Comparison of ENCODE assay signal across 9 mouse cellular contexts in genomic region chr11:101641710-101642642, GRCm38 (mm10). TPM values are rescaled to one million over a fixed set of nuclear protein-coding genes. Genes with fewer than 3 reads are reported as not detected.
DNase-seq lines count a peak whose midpoint lies in the region; ATAC-seq and TF ChIP-seq lines count a peak whose summit lies in the region.
"Not testable (repeated sequence)": the region's sequence is repeated elsewhere in the genome, so short reads cannot be mapped to it uniquely, and the experiment has no call there.
"Had no signal": no experiment of that assay in that cellular context is flagged by ENCODE, and none has a peak within 500 bp of the region (broad histone marks: within the 10 kb centered on the region; RNA-seq: fewer than 3 reads in every experiment).

No protein-coding gene starts in this region.

- not testable (repeated sequence) for TF ChIP-seq EP300 in CH12.LX (IDR thresholded peaks at IDR 0.05; ENCODE audit: low read length)

- peak; percentile 74 for ATAC-seq in heart, embryonic 14.5 days (ENCODE audit: insufficient number of reproducible peaks, insufficient read depth, low FRiP score, low read depth)
- peak; percentile 77 for ATAC-seq in liver, embryonic 11.5 days (replicated peaks; ENCODE audit: low FRiP score)
- peak; percentile 81 for ATAC-seq in midbrain, embryonic 15.5 days (replicated peaks)

- not testable (repeated sequence) for H3K36me3 ChIP-seq in CH12.LX (replicated peaks in 1 of 2; ENCODE audit: control insufficient read depth in 1 of 2, insufficient read depth in 1 of 2, low read length in 1 of 2); heart, embryonic 14.5 days (ENCODE audit: control insufficient read depth, insufficient read depth, low read length); liver, embryonic 11.5 days (ENCODE audit: control insufficient read depth, insufficient read depth, low read length); midbrain, embryonic 15.5 days (replicated peaks); splenic B cell, adult 2 months (ENCODE audit: control insufficient read depth, insufficient read depth, low read length, poor library complexity, severe bottlenecking)

- peak; percentile 93 for DNase-seq in CH12.LX (ENCODE audit: extremely low read depth)
- peak; percentile 40 for DNase-seq in c-Kit-negative CD71-positive TER-119-positive erythroid progenitor cells, embryonic 14.5 days (ENCODE audit: low read depth, low spot score)
- peak; percentile 42 for DNase-seq in kidney, adult 9 months
- peak; percentile 68 for DNase-seq in liver, embryonic 11.5 days (ENCODE audit: low spot score)
- peak; percentile 83 for DNase-seq in splenic B cell, adult 2 months (ENCODE audit: low read depth, low spot score)

- in situ Hi-C loops in CH12.LX (cut with MboI; ENCODE audit: low pct_ligation_motif_present, low pct_unique_long_range_greater_than_20kb, low sequenced_read_pairs): not testable (repeated sequence)

- not testable (repeated sequence) for TF ChIP-seq RAD21 in CH12.LX (IDR thresholded peaks at IDR 0.05; ENCODE audit: low read depth, low read length)

- TF ChIP-seq CTCF in CH12.LX (conservative IDR thresholded peaks at IDR 0.05 in 1 of 2, IDR thresholded peaks at IDR 0.05 in 1 of 2; ENCODE audit: low read depth in 2 of 2, low read length in 2 of 2); embryonic fibroblast, embryonic 13.5 days (IDR thresholded peaks at IDR 0.05; ENCODE audit: borderline replicate concordance, insufficient read depth, low read length): not testable (repeated sequence)

- H3K27ac ChIP-seq in CH12.LX (ENCODE audit: insufficient read depth, low read depth): peak overlapping the region; percentile 52; the same call in 1 of the 2 replicates
- H3K27ac ChIP-seq in embryonic fibroblast, embryonic 13.5 days (ENCODE audit: insufficient read depth, low read length): peak overlapping the region; percentile 36; the same call in 1 of the 2 replicates
- H3K27ac ChIP-seq in heart, embryonic 14.5 days (replicated peaks in 1 of 2; ENCODE audit: control insufficient read depth in 1 of 2, insufficient read depth in 1 of 2, low read depth in 2 of 2, low read length in 2 of 2): peak overlapping the region; percentile 48 to 79
- H3K27ac ChIP-seq in liver, embryonic 11.5 days (ENCODE audit: low read depth, low read length): peak overlapping the region; percentile 70; the same call in 1 of the 2 replicates
- peak overlapping the region; percentile 88 for H3K27ac ChIP-seq in midbrain, embryonic 15.5 days

- peak; percentile 85 for TF ChIP-seq POLR2A in CH12.LX (IDR thresholded peaks at IDR 0.05; ENCODE audit: low read depth, low read length)
- TF ChIP-seq POLR2A in embryonic fibroblast, embryonic 13.5 days (IDR thresholded peaks at IDR 0.05; ENCODE audit: low read depth, low read length): peak; percentile 69

- peak overlapping the region; percentile 64 for H3K9ac ChIP-seq in CH12.LX (ENCODE audit: insufficient read depth, low read depth)
- H3K9ac ChIP-seq in heart, embryonic 14.5 days (ENCODE audit: low read length): peak overlapping the region; percentile 71; the same call in 1 of the 2 replicates
- H3K9ac ChIP-seq in liver, embryonic 11.5 days (ENCODE audit: low read depth, low read length): not testable (repeated sequence)
- 0 out of 2 replicates have a peak overlapping the region, but pooled peaks have one; percentile 39 for H3K9ac ChIP-seq in midbrain, embryonic 15.5 days

- H3K79me2 ChIP-seq in CH12.LX (replicated peaks; ENCODE audit: control insufficient read depth, extremely low read depth, insufficient read depth, poor library complexity, severe bottlenecking): not testable (repeated sequence)

- not testable (repeated sequence) for H3K27me3 ChIP-seq in CH12.LX (replicated peaks); heart, embryonic 14.5 days (ENCODE audit: control insufficient read depth, insufficient read depth, low read length); liver, embryonic 11.5 days (replicated peaks; ENCODE audit: control insufficient read depth, insufficient read depth, low read length); midbrain, embryonic 15.5 days (replicated peaks); splenic B cell, adult 2 months (ENCODE audit: control insufficient read depth, insufficient read depth, low read length, poor library complexity, severe bottlenecking)

- dilution Hi-C loops in CH12.LX (cut with MboI; ENCODE audit: extremely low pct_ligation_motif_present, extremely low pct_unique_long_range_greater_than_20kb, low sequenced_read_pairs): not testable (repeated sequence)

- peaks cover 4 to 18% of the 10 kb centered on the region in 2 experiments; a peak in 3 of 4 replicates for H3K4me1 ChIP-seq in CH12.LX (ENCODE audit: control insufficient read depth in 1 of 2, insufficient read depth in 2 of 2)
- H3K4me1 ChIP-seq in embryonic fibroblast, embryonic 13.5 days (ENCODE audit: control insufficient read depth, insufficient read depth, low read length); heart, embryonic 14.5 days (ENCODE audit: control insufficient read depth in 2 of 2, insufficient read depth in 2 of 2, low read length in 2 of 2); liver, embryonic 11.5 days (replicated peaks; ENCODE audit: control insufficient read depth, insufficient read depth, low read length): not testable (repeated sequence)
- H3K4me1 ChIP-seq in midbrain, embryonic 15.5 days: peaks cover 15% of the 10 kb centered on the region

- not testable (repeated sequence) for H3K9me3 ChIP-seq in CH12.LX (replicated peaks; ENCODE audit: low read length); heart, embryonic 14.5 days (ENCODE audit: control insufficient read depth, low read length); liver, embryonic 11.5 days (ENCODE audit: control insufficient read depth, low read length); midbrain, embryonic 15.5 days

- whole genome bisulfite sequencing in heart, embryonic 14.5 days: 6% methylated on average over 13 of the region's 26 CpGs
- 6% methylated on average over 13 of the region's 26 CpGs for WGBS in liver, embryonic 11.5 days
- WGBS in midbrain, embryonic 15.5 days: 6% methylated on average over 13 of the region's 26 CpGs

- peak overlapping the region; percentile 85; the same call in 1 of the 2 replicates for H3K4me2 ChIP-seq in CH12.LX (ENCODE audit: insufficient read depth, low read depth, poor library complexity, severe bottlenecking)
- H3K4me2 ChIP-seq in heart, embryonic 14.5 days (ENCODE audit: low read length): peak overlapping the region; percentile 61; the same call in 1 of the 2 replicates
- not testable (repeated sequence) for H3K4me2 ChIP-seq in liver, embryonic 11.5 days
- peak overlapping the region; percentile 49 for H3K4me2 ChIP-seq in midbrain, embryonic 15.5 days

- H3K4me3 ChIP-seq in CH12.LX (replicated peaks in 1 of 3; ENCODE audit: low read depth in 2 of 3, low read length in 2 of 3, poor library complexity in 1 of 3); embryonic fibroblast, embryonic 13.5 days (ENCODE audit: insufficient read depth, low read length); liver, embryonic 11.5 days (ENCODE audit: low read depth, low read length): not testable (repeated sequence)
- peak overlapping the region in 1 of 2 experiments; percentile 50; a peak in 2 of 4 replicates for H3K4me3 ChIP-seq in heart, embryonic 14.5 days (ENCODE audit: control insufficient read depth in 1 of 2, insufficient read depth in 1 of 2, low read depth in 1 of 2, low read length in 2 of 2)
- peak overlapping the region; percentile 35; the same call in 1 of the 2 replicates for H3K4me3 ChIP-seq in midbrain, embryonic 15.5 days

TF ChIP-seq in CH12.LX, 34 proteins besides CTCF, POLR2A, EP300 and RAD21 (continues in another document):
- peak; percentile 48; the same call in 1 of the 2 replicates for TF ChIP-seq BHLHE40 (IDR thresholded peaks at IDR 0.05; ENCODE audit: low read depth, low read length)

RNA-seq across cellular contexts. Expression of gene Rdm1, which starts 15.0 kb away (rescaled TPM):
- total RNA-seq in CH12.LX (2012; rRNA removed) (22.2 and 28.5 TPM in 2 replicates), CH12.LX (2014; rRNA removed) (18.5 and 19.2 TPM in 2 replicates)
- 9.6 and 12.3 TPM in 2 replicates for polyA plus RNA-seq in CH12.LX (2012; ENCODE audit: insufficient read length, low read depth)
- polyA plus RNA-seq in embryonic fibroblast, embryonic 13.5 days (2011; ENCODE audit: insufficient read length, low read depth, missing spikeins): 10.8 and 18.1 TPM in 2 replicates
- polyA plus RNA-seq in heart, embryonic 14.5 days (2014; fragmentation: Nextera tagmentation; extraction: Ambion mirVana): 42.4 and 48.4 TPM in 2 replicates
- 13.8 and 15.3 TPM in 2 replicates for polyA plus RNA-seq in liver, embryonic 11.5 days (2014; fragmentation: Nextera tagmentation; extraction: Ambion mirVana)
- 11.1 and 13.2 TPM in 2 replicates for polyA plus RNA-seq in midbrain, embryonic 15.5 days (2015; fragmentation: Nextera tagmentation; extraction: Ambion mirVana)

RNA-seq across cellular contexts. Expression of gene Arl4d, which starts 23.4 kb away (rescaled TPM):
- 0.81 and 1.1 TPM in 2 replicates for total RNA-seq in CH12.LX (2012; rRNA removed)
- total RNA-seq in CH12.LX (2014; rRNA removed): 0.59 and 0.68 TPM in 2 replicates
- 1.1 and 1.2 TPM in 2 replicates for polyA plus RNA-seq in CH12.LX (2012; ENCODE audit: insufficient read length, low read depth)
- polyA plus RNA-seq in embryonic fibroblast, embryonic 13.5 days (2011; ENCODE audit: insufficient read length, low read depth, missing spikeins): 4.1 and 6.5 TPM in 2 replicates
- polyA plus RNA-seq in heart, embryonic 14.5 days (2014; fragmentation: Nextera tagmentation; extraction: Ambion mirVana): 6.2 and 6.7 TPM in 2 replicates
- polyA plus RNA-seq in liver, embryonic 11.5 days (2014; fragmentation: Nextera tagmentation; extraction: Ambion mirVana): 3.6 and 3.9 TPM in 2 replicates
- polyA plus RNA-seq in midbrain, embryonic 15.5 days (2015; fragmentation: Nextera tagmentation; extraction: Ambion mirVana): 5.0 and 7.8 TPM in 2 replicates

RNA-seq across cellular contexts. Expression of gene Gm11634, which starts 42.9 kb away (rescaled TPM):
- total RNA-seq in CH12.LX (2012; rRNA removed) (not detected in 2 replicates), CH12.LX (2014; rRNA removed) (not detected in 2 replicates)
- polyA plus RNA-seq in CH12.LX (2012; ENCODE audit: insufficient read length, low read depth): not detected in 2 replicates
- not detected in 2 replicates for polyA plus RNA-seq in embryonic fibroblast, embryonic 13.5 days (2011; ENCODE audit: insufficient read length, low read depth, missing spikeins)
- polyA plus RNA-seq in heart, embryonic 14.5 days (2014; fragmentation: Nextera tagmentation; extraction: Ambion mirVana): not detected in 2 replicates
- polyA plus RNA-seq in liver, embryonic 11.5 days (2014; fragmentation: Nextera tagmentation; extraction: Ambion mirVana): not detected in 2 replicates
- polyA plus RNA-seq in midbrain, embryonic 15.5 days (2015; fragmentation: Nextera tagmentation; extraction: Ambion mirVana): not detected in 2 replicates
- total RNA-seq: heart, postnatal 25 days had no signal

RNA-seq across cellular contexts. Expression of gene Tmem106a, which starts 59.9 kb away (rescaled TPM):
- total RNA-seq in CH12.LX (2012; rRNA removed): 1.4 and 2.2 TPM in 2 replicates
- total RNA-seq in CH12.LX (2014; rRNA removed): 2.6 and 2.8 TPM in 2 replicates
- polyA plus RNA-seq in CH12.LX (2012; ENCODE audit: insufficient read length, low read depth): 6.8 and 9.1 TPM in 2 replicates
- polyA plus RNA-seq in embryonic fibroblast, embryonic 13.5 days (2011; ENCODE audit: insufficient read length, low read depth, missing spikeins): 13.3 and 15.6 TPM in 2 replicates
- polyA plus RNA-seq in heart, embryonic 14.5 days (2014; fragmentation: Nextera tagmentation; extraction: Ambion mirVana): 3.6 and 4.1 TPM in 2 replicates
- 6.2 and 6.8 TPM in 2 replicates for polyA plus RNA-seq in liver, embryonic 11.5 days (2014; fragmentation: Nextera tagmentation; extraction: Ambion mirVana)
- 3.1 and 4.5 TPM in 2 replicates for polyA plus RNA-seq in midbrain, embryonic 15.5 days (2015; fragmentation: Nextera tagmentation; extraction: Ambion mirVana)

Comparison
In these comparisons a context has a peak if more than half of its experiments do, and no peak if none do; other contexts are left out.
1. DNase-seq: peak in every context shown above with its lines; median percentile 93 in CH12.LX; 83 in splenic B cell, adult 2 months; 68 in liver, embryonic 11.5 days; 42 in kidney, adult 9 months; 40 in c-Kit-negative CD71-positive TER-119-positive erythroid progenitor cells, embryonic 14.5 days.
2. H3K27ac ChIP-seq: peak in every context shown above with its lines; median percentile 88 in midbrain, embryonic 15.5 days; 70 in liver, embryonic 11.5 days; 64 in heart, embryonic 14.5 days; 52 in CH12.LX; 36 in embryonic fibroblast, embryonic 13.5 days.